Mouse (Mus musculus) G1E (cell line): ENCODE measurements around the gene Trak1.

ENCODE experiments used
- CTCF ChIP-seq: IDR thresholded peaks from 2 replicates; pipeline ENCODE4 v1.5.1; 2012; ENCODE audit warnings: low read depth, low read length, inconsistent platforms, mixed read lengths
- TAL1 ChIP-seq: conservative IDR thresholded peaks from 2 replicates; pipeline ENCODE4 v1.6.1; 2012; ENCODE audit warnings: low read depth, low read length, inconsistent platforms, mixed read lengths

GRCm38 (mm10) chr9:121344344-121344743, 47.0 kb downstream of the Trak1 start:
- TF ChIP-seq CTCF (no peak), TAL1 (no peak)
